Mouse (Mus musculus) small intestine, adult 2 months (tissue): ENCODE results near the gene Ltn1. TPM values are rescaled to one million over a fixed set of nuclear protein-coding genes. Genes with fewer than 3 reads are reported as not detected.

ENCODE experiments used
- H3K27ac ChIP-seq: fragments of 200-500 bp; 2 replicates; pipeline ENCODE4 v1.5.1; 2012; ENCODE audit warnings: low read depth, low read length, control low read depth, inconsistent platforms; ENCODE audit not compliant: insufficient read depth
- H3K27me3 ChIP-seq: fragments of 200-500 bp; 2 replicates; pipeline ENCODE4 v1.6.1; 2012; ENCODE audit warnings: mild to moderate bottlenecking, moderate library complexity, low read length, inconsistent platforms; ENCODE audit not compliant: control insufficient read depth, insufficient read depth
- H3K36me3 ChIP-seq: fragments of 200-500 bp; 2 replicates; pipeline ENCODE4 v1.6.1; 2012; ENCODE audit warnings: mild to moderate bottlenecking, low read length, control low read depth, inconsistent platforms; ENCODE audit not compliant: control insufficient read depth, insufficient read depth
- H3K4me1 ChIP-seq: fragments of 200-500 bp; 2 replicates; pipeline ENCODE4 v1.6.1; 2012; ENCODE audit warnings: low read length, inconsistent platforms, mixed read lengths; ENCODE audit not compliant: control insufficient read depth, insufficient read depth, insufficient read length
- H3K4me3 ChIP-seq: fragments of 200-500 bp; 2 replicates; pipeline ENCODE4 v1.5.1; 2012; ENCODE audit warnings: low read depth, mild to moderate bottlenecking, control low read depth, inconsistent platforms, low read length, moderate library complexity
- CTCF ChIP-seq: fragments of 200-500 bp; IDR thresholded peaks from 2 replicates; pipeline ENCODE4 v1.5.1; 2012; ENCODE audit warnings: low read depth, mild to moderate bottlenecking, control low read depth, inconsistent platforms, low read length, moderate library complexity, mixed read lengths; ENCODE audit not compliant: insufficient replicate concordance, insufficient read length; ENCODE audit errors: extremely low read depth
- POLR2A ChIP-seq: fragments of 200-500 bp; IDR thresholded peaks from 2 replicates; pipeline ENCODE4 v1.6.1; 2012; ENCODE audit warnings: low read depth, mild to moderate bottlenecking, control low read depth, inconsistent platforms, low read length, moderate library complexity
- WGBS: fragments of 180-500 bp; shearing (Covaris S2); methylation state at CpG from one replicate; pipeline ENCODE4 v1.1.7; 2018; 5-methylcytosine and 5-hydroxymethylcytosine counted together
- polyA plus RNA-seq: library from polyadenylated mRNA; depleted of rRNA; stranded (reverse); fragments of >200 nt; gene quantifications from 2 replicates; pipeline ENCODE4 v1.2.3, GENCODE M21; 2012

Ltn1 gene
- polyA plus RNA-seq, 1 experiment, result 2.2 TPM

GRCm38 (mm10) chr16:87445528-87445927 lies 13.1 kb upstream of the Ltn1 start:
- 48% methylated on average over 3 of the region's 3 CpGs for WGBS
- Histone ChIP-seq H3K4me3 (no peak overlapping the region), H3K36me3 (no peaks in the 10 kb centered on the region), H3K4me1 (peaks cover 20% of the 10 kb centered on the region), H3K27ac (peak overlapping the region; percentile 72), H3K27me3 (no peaks in the 10 kb centered on the region)
- TF ChIP-seq POLR2A, result no peak
- no peak for TF ChIP-seq CTCF

- Histone ChIP-seq H3K27ac (peak overlapping the region; percentile 72), H3K4me1 (peaks cover 20% of the 10 kb centered on the region), H3K4me3 (no peak overlapping the region), H3K27me3 (no peaks in the 10 kb centered on the region), H3K36me3 (no peaks in the 10 kb centered on the region)
- TF ChIP-seq POLR2A (no peak), CTCF (no peak)
Measured at GRCm38 (mm10) chr16:87445110-87445509, 12.7 kb upstream of the Ltn1 start.

- Histone ChIP-seq H3K36me3 (no peaks in the 10 kb centered on the region), H3K4me3 (no peak overlapping the region), H3K27me3 (no peaks in the 10 kb centered on the region), H3K4me1 (peaks cover 20% of the 10 kb centered on the region), H3K27ac (peak overlapping the region; percentile 40)
- 56% methylated on average over 1 of the region's 1 CpGs for WGBS
- no peak for TF ChIP-seq CTCF
- no peak for TF ChIP-seq POLR2A
Measured at GRCm38 (mm10) chr16:87444071-87444470, 11.7 kb upstream of the Ltn1 start.

- Histone ChIP-seq H3K4me3 (no peak overlapping the region), H3K36me3 (no peaks in the 10 kb centered on the region), H3K27ac (peak overlapping the region; percentile 74; the same call in 1 of the 2 replicates), H3K27me3 (no peaks in the 10 kb centered on the region), H3K4me1 (peaks cover 22% of the 10 kb centered on the region)
- TF ChIP-seq POLR2A, result no peak
Measured at GRCm38 (mm10) chr16:87443245-87443644, 10.8 kb upstream of the Ltn1 start.

GRCm38 (mm10) chr16:87442291-87442690 lies 9.9 kb upstream of the Ltn1 start:
- Histone ChIP-seq H3K36me3 (no peaks in the 10 kb centered on the region), H3K4me3 (no peak overlapping the region), H3K27ac (0 out of 2 replicates have a peak overlapping the region, but pooled peaks have one; percentile 31), H3K4me1 (peaks cover 22% of the 10 kb centered on the region), H3K27me3 (no peaks in the 10 kb centered on the region)
- WGBS, result 16% methylated on average over 5 of the region's 5 CpGs
- TF ChIP-seq POLR2A, result no peak
- no peak for TF ChIP-seq CTCF

GRCm38 (mm10) chr16:87441089-87441488 lies 8.7 kb upstream of the Ltn1 start:
- no peaks in the 10 kb centered on the region for H3K27me3 ChIP-seq
- H3K4me3 ChIP-seq, result peak overlapping the region; percentile 73
- TF ChIP-seq CTCF, result peak; percentile 40; the same call in 1 of the 2 replicates
- TF ChIP-seq POLR2A, result no peak
- H3K4me1 ChIP-seq, result peaks cover 23% of the 10 kb centered on the region
- H3K36me3 ChIP-seq, result peaks cover 6% of the 10 kb centered on the region
- 7% methylated on average over 9 of the region's 9 CpGs for WGBS
- H3K27ac ChIP-seq, result peak overlapping the region; percentile 95

- TF ChIP-seq POLR2A, result peak; percentile 85; the same call in 1 of the 2 replicates
- no peak for TF ChIP-seq CTCF
- under 1% methylated on average over 38 of the region's 38 CpGs for WGBS
- peaks cover 31% of the 10 kb centered on the region for H3K4me1 ChIP-seq
Measured at GRCm38 (mm10) chr16:87440184-87440686, 7.8 kb upstream of the Ltn1 start, which contains the start of gene Rwdd2b. Gene Rwdd2b (minus strand): TSS chr16:87440573.

GRCm38 (mm10) chr16:87438697-87439096 lies 6.3 kb upstream of the Ltn1 start:
- 0 out of 2 replicates have a peak overlapping the region, but pooled peaks have one; percentile 2 for H3K27ac ChIP-seq
- peaks cover 29% of the 10 kb centered on the region for H3K4me1 ChIP-seq
- H3K27me3 ChIP-seq, result no peaks in the 10 kb centered on the region
- WGBS, result 76% methylated on average over 8 of the region's 8 CpGs
- H3K36me3 ChIP-seq, result peaks cover 10% of the 10 kb centered on the region
- H3K4me3 ChIP-seq, result peak overlapping the region; percentile 22
- TF ChIP-seq POLR2A (no peak), CTCF (no peak)

More at GRCm38 (mm10) chr16:87440184-87440686, 7.8 kb upstream of the Ltn1 start, which contains the start of gene Rwdd2b:
- H3K4me3 ChIP-seq, result peak within 1 kb of the TSS; percentile 73
- no peaks in the 10 kb centered on the region for H3K27me3 ChIP-seq
- peak within 1 kb of the TSS; percentile 95 for H3K27ac ChIP-seq
- peaks cover 8% of the 10 kb centered on the region for H3K36me3 ChIP-seq
